Mouse (Mus musculus): ENCODE results near the gene Gstp1. TPM values are rescaled to one million over a fixed set of nuclear protein-coding genes. Genes with fewer than 3 reads are reported as not detected.

The Gstp1 gene
- polyA plus RNA-seq, 1 experiment from 2014 or later: 793 TPM

Other genes with a start within 250 kb of the Gstp1 start
- 42.2 and 44.4 TPM in 2 replicates for gene Chka, start 186.2 kb downstream of the Gstp1 start, polyA plus RNA-seq (2015; fragmentation: Nextera tagmentation; extraction: Ambion mirVana)
- gene Tcirg1, start 130.9 kb downstream of the Gstp1 start, polyA plus RNA-seq (2015; fragmentation: Nextera tagmentation; extraction: Ambion mirVana): 43.1 and 46.6 TPM in 2 replicates
- gene Ndufs8, start 125.2 kb downstream of the Gstp1 start, polyA plus RNA-seq (2015; fragmentation: Nextera tagmentation; extraction: Ambion mirVana): 271 and 298 TPM in 2 replicates
- gene Aldh3b1, start 108.2 kb downstream of the Gstp1 start, polyA plus RNA-seq (2015; fragmentation: Nextera tagmentation; extraction: Ambion mirVana): 3.5 and 4.9 TPM in 2 replicates
- 25.6 and 29.9 TPM in 2 replicates for gene Unc93b1, start 102.8 kb downstream of the Gstp1 start, polyA plus RNA-seq (2015; fragmentation: Nextera tagmentation; extraction: Ambion mirVana)
- 0.39 and 0.92 TPM in 2 replicates for gene Aldh3b3, start 79.3 kb downstream of the Gstp1 start, polyA plus RNA-seq (2015; fragmentation: Nextera tagmentation; extraction: Ambion mirVana)
- gene Aldh3b2, start 65.7 kb downstream of the Gstp1 start, polyA plus RNA-seq (2015; fragmentation: Nextera tagmentation; extraction: Ambion mirVana): 44.0 and 68.7 TPM in 2 replicates
- gene Acy3, start 51.4 kb downstream of the Gstp1 start, polyA plus RNA-seq (2015; fragmentation: Nextera tagmentation; extraction: Ambion mirVana): 7.8 and 10.2 TPM in 2 replicates
- gene Tbx10, start 45.2 kb downstream of the Gstp1 start, polyA plus RNA-seq (2015; fragmentation: Nextera tagmentation; extraction: Ambion mirVana): 0.17 TPM in 1 of 2 replicates, not detected in the other
- 30.5 and 31.3 TPM in 2 replicates for gene Nudt8, start 37.4 kb downstream of the Gstp1 start, polyA plus RNA-seq (2015; fragmentation: Nextera tagmentation; extraction: Ambion mirVana)
- 2.8 and 3.4 TPM in 2 replicates for gene Gm49405, start 37.4 kb downstream of the Gstp1 start, polyA plus RNA-seq (2015; fragmentation: Nextera tagmentation; extraction: Ambion mirVana)
- 3.8 and 4.8 TPM in 2 replicates for gene Doc2g, start 34.7 kb downstream of the Gstp1 start, polyA plus RNA-seq (2015; fragmentation: Nextera tagmentation; extraction: Ambion mirVana)
- 222 and 223 TPM in 2 replicates for gene Ndufv1, start 25.2 kb downstream of the Gstp1 start, polyA plus RNA-seq (2015; fragmentation: Nextera tagmentation; extraction: Ambion mirVana)
- 24.2 and 28.7 TPM in 2 replicates for gene Gstp2, start 8.0 kb upstream of the Gstp1 start, polyA plus RNA-seq (2015; fragmentation: Nextera tagmentation; extraction: Ambion mirVana)
- gene Gstp3, start 21.6 kb upstream of the Gstp1 start, polyA plus RNA-seq (2015; fragmentation: Nextera tagmentation; extraction: Ambion mirVana): 5.3 and 6.1 TPM in 2 replicates
- gene Cabp2, start 43.6 kb upstream of the Gstp1 start, polyA plus RNA-seq (2015; fragmentation: Nextera tagmentation; extraction: Ambion mirVana): 2.9 and 4.2 TPM in 2 replicates
- 115 and 128 TPM in 2 replicates for gene Cdk2ap2, start 59.2 kb upstream of the Gstp1 start, polyA plus RNA-seq (2015; fragmentation: Nextera tagmentation; extraction: Ambion mirVana)
- 13.8 and 14.9 TPM in 2 replicates for gene Pitpnm1, start 62.0 kb upstream of the Gstp1 start, polyA plus RNA-seq (2015; fragmentation: Nextera tagmentation; extraction: Ambion mirVana)
- gene Aip, start 87.9 kb upstream of the Gstp1 start, polyA plus RNA-seq (2015; fragmentation: Nextera tagmentation; extraction: Ambion mirVana): 86.9 and 90.8 TPM in 2 replicates
- not detected in 2 replicates for gene Gpr152, start 101.8 kb upstream of the Gstp1 start, polyA plus RNA-seq (2015; fragmentation: Nextera tagmentation; extraction: Ambion mirVana)
- 0.12 TPM in 1 of 2 replicates, not detected in the other for gene Cabp4, start 106.0 kb upstream of the Gstp1 start, polyA plus RNA-seq (2015; fragmentation: Nextera tagmentation; extraction: Ambion mirVana)
- gene Coro1b, start 110.6 kb upstream of the Gstp1 start, polyA plus RNA-seq (2015; fragmentation: Nextera tagmentation; extraction: Ambion mirVana): 176 and 182 TPM in 2 replicates
- 5.8 and 6.2 TPM in 2 replicates for gene Ptprcap, start 115.6 kb upstream of the Gstp1 start, polyA plus RNA-seq (2015; fragmentation: Nextera tagmentation; extraction: Ambion mirVana)
- gene Rps6kb2, start 125.4 kb upstream of the Gstp1 start, polyA plus RNA-seq (2015; fragmentation: Nextera tagmentation; extraction: Ambion mirVana): 50.2 and 60.4 TPM in 2 replicates
- gene Carns1, start 137.5 kb upstream of the Gstp1 start, polyA plus RNA-seq (2015; fragmentation: Nextera tagmentation; extraction: Ambion mirVana): 1.8 and 3.1 TPM in 2 replicates
- gene Tbc1d10c, start 153.3 kb upstream of the Gstp1 start, polyA plus RNA-seq (2015; fragmentation: Nextera tagmentation; extraction: Ambion mirVana): 3.6 and 3.8 TPM in 2 replicates
- 727 and 779 TPM in 2 replicates for gene Ppp1ca, start 154.1 kb upstream of the Gstp1 start, polyA plus RNA-seq (2015; fragmentation: Nextera tagmentation; extraction: Ambion mirVana)
- 26.2 and 26.7 TPM in 2 replicates for gene Rad9a, start 163.7 kb upstream of the Gstp1 start, polyA plus RNA-seq (2015; fragmentation: Nextera tagmentation; extraction: Ambion mirVana)
- gene Clcf1, start 176.3 kb upstream of the Gstp1 start, polyA plus RNA-seq (2015; fragmentation: Nextera tagmentation; extraction: Ambion mirVana): 5.3 and 6.3 TPM in 2 replicates
- not detected in 2 replicates for gene AC109138.7, start 176.4 kb upstream of the Gstp1 start, polyA plus RNA-seq (2015; fragmentation: Nextera tagmentation; extraction: Ambion mirVana)
- 36.3 and 38.0 TPM in 2 replicates for gene Pold4, start 193.9 kb upstream of the Gstp1 start, polyA plus RNA-seq (2015; fragmentation: Nextera tagmentation; extraction: Ambion mirVana)
- gene Ssh3, start 231.2 kb upstream of the Gstp1 start, polyA plus RNA-seq (2015; fragmentation: Nextera tagmentation; extraction: Ambion mirVana): 44.5 and 53.2 TPM in 2 replicates
- 10.9 and 11.9 TPM in 2 replicates for gene Ankrd13d, start 245.2 kb upstream of the Gstp1 start, polyA plus RNA-seq (2015; fragmentation: Nextera tagmentation; extraction: Ambion mirVana)